In genomic region chr11:76343031-76343430, GRCm38 (mm10) we compare ENCODE assay signal across 16 mouse cellular contexts. TPM values are rescaled to one million over a fixed set of nuclear protein-coding genes. Genes with fewer than 3 reads are reported as not detected.
DNase-seq lines count a peak whose midpoint lies in the region; ATAC-seq and TF ChIP-seq lines count a peak whose summit lies in the region.
"Had no signal": no experiment of that assay in that cellular context is flagged by ENCODE, and none has a peak within 500 bp of the region (broad histone marks: within the 10 kb centered on the region; RNA-seq: fewer than 3 reads in every experiment).

No protein-coding gene starts in this region.

- no peak for DNase-seq in forebrain, embryonic 10.5 days (ENCODE audit: extremely low spot score, low spot score)
- DNase-seq in forebrain, postnatal 0 days = no peak
- no peak for DNase-seq in intestine, embryonic 14.5 days (ENCODE audit: low spot score)
- peak; percentile 89 for DNase-seq in embryonic facial prominence, embryonic 11.5 days (ENCODE audit: low spot score)
- DNase-seq in limb, embryonic 14.5 days (ENCODE audit: low spot score) = no peak
- DNase-seq in adipocyte (ENCODE audit: low spot score) = no peak
- DNase-seq: cerebellum, adult 8-10 months; gastrocnemius, postnatal 10 days; kidney, adult 9 months; liver, embryonic 13.5 days; lung, postnatal 4 days; retina, postnatal 1 day had no signal

- ATAC-seq in forebrain, postnatal 0 days = no peak
- ATAC-seq in intestine, embryonic 14.5 days (replicated peaks; ENCODE audit: low FRiP score, low TSS enrichment, low read depth) = no peak
- no peak for ATAC-seq in intestine, embryonic 15.5 days
- ATAC-seq in embryonic facial prominence, embryonic 11.5 days (replicated peaks; ENCODE audit: insufficient number of reproducible peaks, low FRiP score, low TSS enrichment, low read depth) = no peak
- no peak for ATAC-seq in limb, embryonic 14.5 days (ENCODE audit: low FRiP score, low read depth)
- ATAC-seq in erythroblast, adult 5-6 weeks (replicated peaks; ENCODE audit: low FRiP score, poor library complexity, severe bottlenecking) = no peak

- no peak for TF ChIP-seq POLR2A in limb, embryonic 14.5 days (IDR thresholded peaks at IDR 0.05; ENCODE audit: borderline replicate concordance, extremely low read depth, insufficient read depth, insufficient read length)

- H3K4me2 ChIP-seq in forebrain, postnatal 0 days (ENCODE audit: low read depth) = no peak overlapping the region
- no peak overlapping the region for H3K4me2 ChIP-seq in intestine, embryonic 14.5 days (ENCODE audit: low read length)
- no peak overlapping the region for H3K4me2 ChIP-seq in intestine, embryonic 15.5 days (replicated peaks)
- H3K4me2 ChIP-seq in embryonic facial prominence, embryonic 11.5 days (ENCODE audit: low read depth, low read length) = no peak overlapping the region
- H3K4me2 ChIP-seq in limb, embryonic 14.5 days (replicated peaks; ENCODE audit: low read depth, low read length, severe bottlenecking) = 0 out of 2 replicates have a peak overlapping the region, but pooled peaks have one; percentile 9
- H3K4me2 ChIP-seq: hindbrain, embryonic 14.5 days; liver, embryonic 13.5 days had no signal

- H3K4me3 ChIP-seq in forebrain, embryonic 10.5 days = no peak overlapping the region
- H3K4me3 ChIP-seq in forebrain, postnatal 0 days (ENCODE audit: low read depth, low read length) = no peak overlapping the region
- no peak overlapping the region for H3K4me3 ChIP-seq in intestine, embryonic 14.5 days (ENCODE audit: low read depth, low read length)
- no peak overlapping the region for H3K4me3 ChIP-seq in intestine, embryonic 15.5 days (replicated peaks)
- H3K4me3 ChIP-seq in embryonic facial prominence, embryonic 11.5 days (ENCODE audit: low read depth, low read length) = no peak overlapping the region
- no peak overlapping the region for H3K4me3 ChIP-seq in limb, embryonic 14.5 days (replicated peaks; ENCODE audit: low read length)
- H3K4me3 ChIP-seq: erythroblast, embryonic 14.5 days; liver, embryonic 13.5 days had no signal

- no peaks in the 10 kb centered on the region; the same call in 1 of the 2 replicates for H3K9me3 ChIP-seq in forebrain, embryonic 10.5 days
- no peaks in the 10 kb centered on the region for H3K9me3 ChIP-seq in forebrain, postnatal 0 days (ENCODE audit: low read length)
- no peaks in the 10 kb centered on the region for H3K9me3 ChIP-seq in intestine, embryonic 14.5 days (ENCODE audit: control insufficient read depth, low read length)
- no peaks in the 10 kb centered on the region for H3K9me3 ChIP-seq in intestine, embryonic 15.5 days
- no peaks in the 10 kb centered on the region for H3K9me3 ChIP-seq in embryonic facial prominence, embryonic 11.5 days (replicated peaks; ENCODE audit: control insufficient read depth, low read length)
- H3K9me3 ChIP-seq in limb, embryonic 14.5 days (ENCODE audit: control insufficient read depth, low read length) = no peaks in the 10 kb centered on the region
- H3K9me3 ChIP-seq: liver, embryonic 13.5 days had no signal

- H3K4me1 ChIP-seq in forebrain, embryonic 10.5 days = peaks cover 36% of the 10 kb centered on the region
- H3K4me1 ChIP-seq in forebrain, postnatal 0 days (ENCODE audit: insufficient read depth) = no peaks in the 10 kb centered on the region
- H3K4me1 ChIP-seq in intestine, embryonic 14.5 days (replicated peaks; ENCODE audit: control insufficient read depth, insufficient read depth, low read length) = peaks cover 47% of the 10 kb centered on the region
- H3K4me1 ChIP-seq in intestine, embryonic 15.5 days (replicated peaks) = peaks cover 23% of the 10 kb centered on the region; the same call in 1 of the 2 replicates
- no peaks in the 10 kb centered on the region for H3K4me1 ChIP-seq in embryonic facial prominence, embryonic 11.5 days (ENCODE audit: control insufficient read depth, insufficient read depth, low read length)
- H3K4me1 ChIP-seq in limb, embryonic 14.5 days (ENCODE audit: control insufficient read depth, insufficient read depth, low read length) = peaks cover 42% of the 10 kb centered on the region

- TF ChIP-seq CTCF in forebrain, postnatal 0 days (IDR thresholded peaks at IDR 0.05; ENCODE audit: low read depth) = no peak

- no peak overlapping the region for H3K9ac ChIP-seq in forebrain, postnatal 0 days
- H3K9ac ChIP-seq in intestine, embryonic 14.5 days (ENCODE audit: low read length) = no peak overlapping the region
- no peak overlapping the region for H3K9ac ChIP-seq in intestine, embryonic 15.5 days
- H3K9ac ChIP-seq in embryonic facial prominence, embryonic 11.5 days (replicated peaks; ENCODE audit: low read length) = 0 out of 2 replicates have a peak overlapping the region, but pooled peaks have one; percentile 20
- H3K9ac ChIP-seq in limb, embryonic 14.5 days (ENCODE audit: low read depth, low read length, severe bottlenecking) = no peak overlapping the region
- H3K9ac ChIP-seq: hindbrain, embryonic 14.5 days; liver, embryonic 13.5 days had no signal

- no peaks in the 10 kb centered on the region for H3K27me3 ChIP-seq in forebrain, embryonic 10.5 days (ENCODE audit: poor library complexity, severe bottlenecking)
- H3K27me3 ChIP-seq in forebrain, postnatal 0 days (ENCODE audit: insufficient read depth, low read length) = no peaks in the 10 kb centered on the region
- no peaks in the 10 kb centered on the region for H3K27me3 ChIP-seq in intestine, embryonic 14.5 days (replicated peaks; ENCODE audit: control insufficient read depth, insufficient read depth, low read length)
- H3K27me3 ChIP-seq in intestine, embryonic 15.5 days (replicated peaks) = no peaks in the 10 kb centered on the region
- no peaks in the 10 kb centered on the region for H3K27me3 ChIP-seq in embryonic facial prominence, embryonic 11.5 days (ENCODE audit: control insufficient read depth, insufficient read depth, low read length)
- no peaks in the 10 kb centered on the region for H3K27me3 ChIP-seq in limb, embryonic 14.5 days (ENCODE audit: control insufficient read depth, insufficient read depth, low read length)
- H3K27me3 ChIP-seq: liver, embryonic 13.5 days had no signal

- H3K36me3 ChIP-seq in forebrain, embryonic 10.5 days (replicated peaks) = peaks cover 20% of the 10 kb centered on the region
- no peaks in the 10 kb centered on the region for H3K36me3 ChIP-seq in forebrain, postnatal 0 days (ENCODE audit: insufficient read depth)
- H3K36me3 ChIP-seq in intestine, embryonic 14.5 days (ENCODE audit: control insufficient read depth, insufficient read depth, low read length) = no peaks in the 10 kb centered on the region
- no peaks in the 10 kb centered on the region for H3K36me3 ChIP-seq in intestine, embryonic 15.5 days
- no peaks in the 10 kb centered on the region for H3K36me3 ChIP-seq in embryonic facial prominence, embryonic 11.5 days (replicated peaks; ENCODE audit: control insufficient read depth, insufficient read depth, low read depth, low read length)
- H3K36me3 ChIP-seq in limb, embryonic 14.5 days (ENCODE audit: control insufficient read depth, insufficient read depth, low read length) = no peaks in the 10 kb centered on the region
- H3K36me3 ChIP-seq: liver, embryonic 13.5 days had no signal

- WGBS in forebrain, embryonic 10.5 days = 51% methylated on average over 9 of the region's 9 CpGs
- 35% methylated on average over 9 of the region's 9 CpGs for WGBS in forebrain, postnatal 0 days
- 53% methylated on average over 9 of the region's 9 CpGs for WGBS in intestine, embryonic 14.5 days
- 61% methylated on average over 9 of the region's 9 CpGs for WGBS in intestine, embryonic 15.5 days
- WGBS in embryonic facial prominence, embryonic 11.5 days = 20% methylated on average over 9 of the region's 9 CpGs
- WGBS in limb, embryonic 14.5 days = 18% methylated on average over 9 of the region's 9 CpGs

- peak overlapping the region; percentile 78 for H3K27ac ChIP-seq in forebrain, embryonic 10.5 days
- no peak overlapping the region for H3K27ac ChIP-seq in forebrain, postnatal 0 days (ENCODE audit: low read depth, low read length)
- H3K27ac ChIP-seq in intestine, embryonic 14.5 days (ENCODE audit: low read depth) = peak overlapping the region; percentile 27; the same call in 1 of the 2 replicates
- no peak overlapping the region for H3K27ac ChIP-seq in intestine, embryonic 15.5 days
- H3K27ac ChIP-seq in embryonic facial prominence, embryonic 11.5 days (replicated peaks; ENCODE audit: low read depth, low read length) = peak overlapping the region; percentile 83
- peak overlapping the region; percentile 73 for H3K27ac ChIP-seq in limb, embryonic 14.5 days (replicated peaks; ENCODE audit: low read depth, low read length)
- H3K27ac ChIP-seq: hindbrain, embryonic 14.5 days; liver, embryonic 13.5 days had no signal

RNA-seq across cellular contexts. Expression of gene Nxn, which starts 55.9 kb away (rescaled TPM):
- polyA plus RNA-seq in forebrain, embryonic 10.5 days (2016; fragmentation: Nextera tagmentation; extraction: Ambion mirVana) = 55.4 and 62.3 TPM in 2 replicates
- 19.0 and 22.1 TPM in 2 replicates for total RNA-seq in forebrain, postnatal 0 days (2014; rRNA removed)
- 10.7 and 12.7 TPM in 2 replicates for polyA plus RNA-seq in forebrain, postnatal 0 days (2015; fragmentation: Nextera tagmentation; extraction: Ambion mirVana)
- 45.8 and 51.4 TPM in 2 replicates for polyA plus RNA-seq in intestine, embryonic 14.5 days (2014; fragmentation: Nextera tagmentation; extraction: Ambion mirVana)
- 31.1 and 31.2 TPM in 2 replicates for polyA plus RNA-seq in intestine, embryonic 15.5 days (2015; fragmentation: Nextera tagmentation; extraction: Ambion mirVana)
- polyA plus RNA-seq in embryonic facial prominence, embryonic 11.5 days (2014; fragmentation: Nextera tagmentation; extraction: Ambion mirVana) = 40.0 and 41.8 TPM in 2 replicates
- polyA plus RNA-seq in limb, embryonic 14.5 days (2012; rRNA removed) = 69.9 and 74.4 TPM in 2 replicates
- polyA plus RNA-seq in limb, embryonic 14.5 days (2014; fragmentation: Nextera tagmentation; extraction: Ambion mirVana) = 78.1 TPM in 2 replicates
- total RNA-seq in erythroblast, adult 5-6 weeks (2015; ENCODE audit: low replicate concordance) = 5.0 and 9.0 TPM in 2 replicates
- total RNA-seq in erythroblast, adult 5-6 weeks (2017; ENCODE audit: low replicate concordance) = 3.2 and 3.7 TPM in 2 replicates

Comparison
In these comparisons a context has a peak if more than half of its experiments do, and no peak if none do; other contexts are left out.
1. H3K27ac ChIP-seq: peak in forebrain, embryonic 10.5 days (single experiment), intestine, embryonic 14.5 days (single experiment), embryonic facial prominence, embryonic 11.5 days (single experiment) and limb, embryonic 14.5 days (single experiment); none in forebrain, postnatal 0 days (single experiment) and intestine, embryonic 15.5 days (single experiment).